Mouse (Mus musculus) thymus, postnatal 0 days (tissue): ENCODE measurements around the gene Bax. TPM values are rescaled to one million over a fixed set of nuclear protein-coding genes. Genes with fewer than 3 reads are reported as not detected.
A peak's percentile ranks its signal among the peaks of the same experiment; 100 is the strongest.
"Not testable (repeated sequence)": the region's sequence is repeated elsewhere in the genome, so short reads cannot be mapped to it uniquely, and the experiment has no call there.

Source experiments
- DNase-seq: peaks from one replicate; pipeline ENCODE4 v3.0.0-alpha.2; 2015; ENCODE audit warnings: low spot score
- polyA plus RNA-seq: library from polyadenylated mRNA; unstranded; fragments of >200 nt; fragmentation: Nextera tagmentation; extraction: Ambion mirVana; gene quantifications from 2 replicates; pipeline ENCODE4 v1.2.1, GENCODE M21; 2015

The Bax gene
- polyA plus RNA-seq, 1 experiment from 2014 or later, result 178 TPM

DNA sequence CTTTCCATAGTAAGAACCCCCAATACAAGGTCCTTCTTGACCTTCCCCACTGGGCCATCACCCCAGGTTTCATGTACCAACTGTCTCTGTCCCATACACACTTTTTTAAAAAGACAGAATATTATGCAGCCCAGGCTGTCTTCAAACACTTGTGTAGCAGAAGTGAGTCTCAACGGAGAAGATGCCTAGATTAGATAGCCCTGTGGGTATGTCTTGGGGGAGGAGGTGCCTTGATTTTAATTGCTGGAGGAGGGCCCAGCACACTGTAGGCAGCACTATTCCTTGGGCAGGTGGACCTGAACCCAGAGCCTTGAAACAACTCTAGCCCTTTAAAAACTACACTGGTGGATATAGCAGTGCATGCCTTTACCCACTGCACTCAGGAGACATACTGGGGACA, 15.5 kb upstream of the Bax start:
- no peak for DNase-seq

DNA sequence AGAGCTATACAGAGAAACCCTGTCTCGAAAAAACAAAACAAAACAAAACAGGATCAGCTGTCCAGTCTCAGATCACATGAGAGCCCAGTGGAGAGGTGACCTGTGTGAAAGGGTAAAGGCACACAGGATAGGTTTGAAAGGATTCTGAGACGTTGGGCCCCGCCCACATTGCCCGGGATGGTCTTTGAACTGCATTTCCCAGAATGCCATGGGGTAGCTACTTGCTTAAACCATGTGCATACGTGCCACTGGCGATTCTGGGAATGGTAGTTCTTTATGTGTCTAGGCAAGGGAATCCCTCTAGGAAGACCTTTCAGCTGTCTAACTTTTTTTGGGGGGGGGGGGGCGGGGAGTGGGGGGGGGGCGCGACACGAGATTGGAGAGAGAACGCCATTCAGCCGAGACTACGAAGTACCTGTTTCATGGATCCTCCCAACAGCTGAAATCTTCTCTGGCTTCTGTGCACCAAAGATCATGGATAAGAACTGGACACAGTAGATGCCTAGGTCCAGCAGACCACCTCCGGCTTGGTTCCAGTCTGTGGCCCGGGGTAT, 14.8 kb upstream of the Bax start, which contains the start of gene Tulp2:
TSS of gene Tulp2 (plus strand) at position 504 of the 554 bp plus-strand sequence.
- peak; percentile 74 for DNase-seq

DNA sequence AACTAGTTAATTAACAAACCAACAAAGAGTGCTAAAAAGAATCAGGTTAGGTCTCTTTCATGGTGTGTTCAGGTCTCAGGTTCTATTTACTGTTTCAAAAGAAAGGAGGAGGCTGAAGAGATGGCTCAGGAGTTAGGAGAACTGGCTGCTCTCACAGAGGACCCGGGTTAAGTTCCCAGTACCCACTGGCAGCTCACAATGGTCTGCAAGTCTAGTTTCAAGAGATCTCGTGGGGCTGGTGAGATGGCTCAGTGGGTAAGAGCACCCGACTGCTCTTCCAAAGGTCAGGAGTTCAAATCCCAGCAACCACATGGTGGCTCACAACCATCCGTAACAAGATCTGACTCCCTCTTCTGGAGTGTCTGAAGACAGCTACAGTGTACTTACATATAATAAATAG, 13.6 kb upstream of the Bax start:
- DNase-seq, result not testable (repeated sequence)

DNA sequence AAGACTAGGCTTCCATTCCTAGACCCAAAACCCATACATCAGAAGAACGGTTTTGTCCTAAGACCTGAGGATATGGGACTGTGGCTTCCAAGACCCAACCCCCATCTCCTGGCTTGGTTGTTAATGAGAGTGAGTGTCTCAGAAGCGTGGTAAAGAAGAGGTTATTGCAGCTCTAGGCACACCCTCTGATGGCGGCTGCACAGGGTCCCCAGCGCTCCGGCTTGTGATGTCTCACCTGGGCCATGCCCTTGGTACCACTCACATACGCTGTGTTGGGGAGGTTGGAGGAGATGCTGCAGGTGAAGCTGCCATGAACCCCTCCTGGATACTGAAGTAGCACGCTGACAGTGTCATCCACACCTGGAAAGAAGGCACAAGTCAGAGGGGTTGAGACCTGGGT, 12.1 kb upstream of the Bax start:
- no peak for DNase-seq

DNA sequence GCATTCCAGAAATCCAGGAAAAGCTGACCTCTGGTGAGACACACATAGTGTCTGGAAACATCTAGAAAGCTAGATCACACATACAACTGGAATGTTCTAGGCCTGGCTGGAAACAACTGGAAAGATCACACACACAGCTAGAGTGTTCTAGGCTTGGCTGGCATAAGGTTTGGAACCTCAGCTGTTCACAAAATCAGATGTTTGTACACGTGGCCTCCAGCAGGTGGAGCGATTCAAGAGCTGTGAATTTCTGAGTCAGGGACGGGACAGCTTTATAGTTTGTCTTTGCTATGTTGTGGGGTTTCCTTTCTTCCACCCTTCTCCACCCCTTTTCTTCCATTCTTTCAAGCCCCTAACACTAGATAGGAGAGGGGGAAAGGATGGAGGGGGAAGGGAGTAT, 10.3 kb upstream of the Bax start:
- DNase-seq, result peak; percentile 78

DNA sequence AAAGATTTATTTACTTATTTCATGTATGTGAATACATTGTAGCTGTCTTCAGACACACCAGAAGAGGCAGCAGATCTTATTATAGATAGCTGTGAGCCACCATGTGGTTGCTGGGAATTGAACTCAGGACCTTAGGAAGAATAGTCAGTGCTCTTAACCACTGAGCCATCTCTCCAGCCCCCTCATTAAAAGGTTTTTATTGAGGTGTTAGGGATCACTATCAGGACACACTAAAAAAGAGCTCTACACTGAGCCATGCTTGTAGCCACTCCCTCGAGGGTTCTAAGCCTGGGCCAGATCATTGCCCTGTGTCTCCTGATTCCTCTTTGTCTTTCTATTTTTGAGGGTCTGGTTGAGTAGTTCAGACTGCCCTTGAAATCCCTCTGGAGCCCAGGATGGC, 9.8 kb upstream of the Bax start:
- no peak for DNase-seq

DNA sequence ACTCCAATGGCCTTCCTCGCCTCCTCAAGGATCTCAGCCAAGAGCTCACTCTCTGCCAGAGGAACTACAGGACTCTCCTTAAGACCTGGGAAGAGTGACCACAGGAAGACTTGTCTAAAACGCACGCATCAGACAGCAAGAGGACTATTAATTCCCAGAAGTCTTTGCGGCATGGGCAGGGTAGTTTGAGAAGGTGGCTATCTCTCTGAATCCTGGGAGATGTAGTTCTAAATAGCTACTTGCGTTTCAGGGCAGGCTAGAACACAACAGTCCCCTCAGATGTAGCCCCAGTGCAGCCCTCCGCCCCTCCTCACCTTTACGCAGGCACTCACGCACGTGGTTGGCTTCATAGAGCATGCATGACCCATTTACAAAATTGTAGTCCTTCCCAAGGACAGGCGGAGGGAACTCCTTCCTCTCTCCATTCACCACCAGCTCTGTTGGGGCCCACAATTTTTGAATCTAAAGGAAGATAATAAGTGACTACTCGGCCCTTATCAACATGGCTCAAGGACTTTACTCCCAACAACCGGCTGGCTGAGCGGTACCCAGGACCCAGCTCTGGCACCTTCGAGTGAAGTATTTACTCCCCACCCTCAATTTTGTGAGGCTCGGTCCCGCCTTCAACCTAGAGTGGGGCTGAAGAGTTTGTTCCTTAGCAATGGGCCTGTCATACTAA, 8.7 kb upstream of the Bax start:
- no peak for DNase-seq

DNA sequence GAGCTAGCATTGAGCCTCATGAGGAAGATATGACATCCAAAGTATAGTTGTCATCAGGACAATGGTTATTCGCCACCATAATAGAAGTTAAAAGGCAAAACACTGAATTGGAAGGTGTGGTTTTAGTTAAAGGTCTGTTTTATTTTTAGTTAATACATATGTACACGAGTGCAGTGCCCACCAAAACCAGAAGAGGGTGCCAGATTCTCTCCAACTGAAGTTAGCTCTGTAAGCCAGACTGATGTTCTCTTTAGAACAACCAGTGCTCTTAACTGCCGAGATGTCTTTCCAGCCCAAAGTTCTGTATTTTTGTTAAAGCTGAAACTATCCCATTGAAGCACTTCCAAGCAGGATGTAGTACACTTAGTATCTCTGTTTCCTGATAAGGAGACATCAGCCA, 4.2 kb upstream of the Bax start:
- peak; percentile 77 for DNase-seq

DNA sequence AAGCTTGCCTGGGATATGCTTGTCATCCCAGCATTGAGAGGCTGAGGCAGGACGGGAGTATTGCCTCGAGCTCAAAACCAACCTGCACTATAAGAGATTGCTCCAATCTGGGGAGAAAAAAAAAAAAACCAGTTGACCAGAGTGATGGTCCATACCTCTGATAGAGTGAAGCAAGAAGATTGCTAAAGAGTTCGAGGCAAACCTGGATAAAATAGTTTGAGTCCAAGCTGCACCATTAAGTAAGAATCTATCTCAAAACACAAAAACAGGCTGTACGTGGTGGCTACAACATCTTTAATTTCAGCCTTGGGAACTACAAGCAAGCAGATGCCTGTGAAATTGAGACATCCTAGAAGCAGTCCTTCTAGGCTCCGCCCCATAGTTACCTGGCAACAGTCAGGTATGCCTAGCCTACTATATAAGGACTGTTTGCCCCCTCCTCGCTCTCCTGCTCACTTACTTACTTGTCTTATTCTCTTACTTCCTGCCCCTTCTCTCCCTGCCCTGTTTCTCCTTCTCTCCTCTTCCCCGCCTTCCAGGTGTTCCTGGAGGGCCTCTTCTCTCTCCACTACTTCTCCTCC, 482 bp upstream of the Bax start:
- no peak for DNase-seq

DNA sequence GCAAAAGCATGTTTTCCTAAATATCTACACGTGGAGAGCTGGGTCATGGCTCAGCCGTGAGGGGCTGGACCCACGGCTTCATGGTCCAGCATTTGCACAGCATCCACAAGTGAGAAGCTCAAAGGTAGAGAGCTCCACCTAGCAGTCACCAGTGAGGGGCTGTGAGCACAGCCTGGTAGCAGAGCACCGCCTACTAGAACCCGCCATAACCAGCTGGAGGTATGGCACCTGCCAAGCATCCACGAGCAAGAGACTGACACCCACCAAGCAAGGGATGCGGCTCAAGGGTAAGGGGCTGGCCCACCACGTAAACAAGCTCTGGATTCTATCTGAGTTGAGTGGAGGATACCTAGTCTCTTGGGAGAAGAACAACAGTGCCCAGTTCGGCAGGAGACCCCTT, 1.1 kb downstream of the Bax start:
- no peak for DNase-seq

DNA sequence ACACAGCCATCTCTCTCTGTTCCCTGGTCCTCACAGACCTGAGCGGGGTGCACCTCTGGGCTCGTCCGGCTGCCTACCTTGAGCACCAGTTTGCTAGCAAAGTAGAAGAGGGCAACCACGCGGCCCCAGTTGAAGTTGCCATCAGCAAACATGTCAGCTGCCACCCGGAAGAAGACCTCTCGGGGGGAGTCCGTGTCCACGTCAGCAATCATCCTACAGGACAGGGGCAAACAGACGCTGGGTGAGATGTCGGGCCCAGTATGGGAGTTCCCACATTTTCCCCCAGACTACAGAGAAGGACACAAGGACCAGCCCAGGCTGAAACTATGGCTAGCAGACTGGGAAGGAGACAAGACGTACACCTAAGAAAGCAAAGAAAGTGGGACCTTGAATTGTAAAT, 1.6 kb downstream of the Bax start:
- DNase-seq, result no peak

DNA sequence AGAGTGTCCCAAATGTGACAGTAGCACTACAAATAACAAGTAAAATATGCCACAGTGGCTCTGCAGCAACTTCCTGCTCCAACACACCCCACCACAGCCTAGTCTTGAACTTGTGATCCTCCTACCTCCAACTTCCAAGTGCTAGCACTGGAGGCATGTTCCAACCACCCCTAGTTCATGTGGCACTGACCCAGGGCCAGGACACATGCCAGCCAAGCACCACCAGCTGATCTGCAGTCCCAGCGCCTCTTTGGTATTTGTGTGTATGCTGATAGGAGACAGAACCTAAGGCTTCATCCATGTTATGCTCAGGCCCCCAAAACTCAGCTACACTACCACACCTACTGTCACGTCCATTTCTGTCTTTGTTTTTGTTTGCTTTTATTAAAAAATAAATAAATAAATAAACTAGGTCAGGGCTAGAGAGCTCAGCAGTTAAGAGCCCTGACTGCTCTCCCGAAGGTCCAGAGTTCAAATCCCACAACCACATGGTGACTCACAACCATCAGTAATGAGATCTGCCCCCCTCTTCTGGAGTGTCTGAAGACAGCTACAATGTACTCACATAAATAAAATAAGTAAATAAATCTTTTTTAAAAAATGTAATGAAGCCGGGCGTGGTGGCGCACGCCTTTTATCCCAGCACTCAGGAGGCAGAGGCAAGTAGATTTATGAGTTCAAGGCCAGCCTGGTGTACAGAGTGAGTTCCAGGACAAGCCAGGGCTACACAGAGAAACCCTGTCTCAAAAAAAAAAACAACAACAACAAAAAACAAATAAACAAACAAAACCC, 2.5 kb downstream of the Bax start:
- DNase-seq, result no peak

DNA sequence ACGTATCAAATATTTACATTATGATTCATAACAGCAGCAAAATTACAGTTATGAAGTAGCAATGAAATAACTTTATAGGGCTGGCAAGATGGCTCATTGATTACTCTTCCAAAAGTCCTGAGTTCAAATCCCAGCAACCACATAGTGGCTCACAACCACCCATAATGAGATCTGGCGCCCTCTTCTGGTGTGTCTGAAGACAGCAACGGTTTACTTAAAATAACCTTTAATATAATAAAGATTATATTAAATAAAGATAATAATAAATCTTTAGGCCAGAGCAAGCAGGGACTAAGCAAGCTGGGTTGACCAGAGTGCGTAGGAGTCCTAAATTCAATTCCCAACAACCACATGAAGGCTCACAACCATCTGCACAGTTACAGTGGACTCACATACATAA, 3.8 kb downstream of the Bax start:
- not testable (repeated sequence) for DNase-seq

DNA sequence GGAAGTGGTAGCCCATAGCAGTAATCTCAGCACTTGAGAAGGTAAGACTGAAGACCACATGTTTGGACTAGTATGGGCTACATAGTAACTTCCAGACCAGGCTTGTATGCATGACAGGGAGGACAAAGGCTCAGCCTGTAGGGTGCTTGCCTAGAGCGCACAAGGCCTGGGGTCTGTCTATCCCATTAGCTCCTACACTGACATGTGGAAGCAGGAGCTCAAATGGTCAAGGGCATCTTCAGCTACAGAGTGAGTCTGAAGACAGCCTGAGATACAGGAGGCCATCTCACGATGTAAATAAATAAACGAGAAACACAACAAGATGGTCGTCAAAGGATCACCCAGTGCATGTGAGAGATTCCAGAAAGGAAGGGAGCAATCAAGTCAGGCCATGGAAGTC, 4.4 kb downstream of the Bax start:
- DNase-seq, result no peak

DNA sequence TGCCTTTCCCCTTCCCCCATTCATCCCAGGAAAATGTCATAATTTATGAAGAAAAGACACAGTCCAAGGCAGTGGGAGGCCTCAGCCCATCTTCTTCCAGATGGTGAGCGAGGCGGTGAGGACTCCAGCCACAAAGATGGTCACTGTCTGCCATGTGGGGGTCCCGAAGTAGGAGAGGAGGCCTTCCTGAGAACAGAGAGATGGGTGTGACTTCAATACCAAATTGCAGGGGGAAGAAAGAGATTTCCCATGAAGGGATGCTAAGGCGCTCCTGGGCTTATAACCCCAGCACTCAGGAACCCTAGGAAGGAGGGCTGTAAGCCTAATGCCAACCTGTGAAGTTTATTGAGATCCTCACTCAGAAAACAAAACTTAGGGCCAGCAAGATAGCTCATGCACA, 4.9 kb downstream of the Bax start:
- no peak for DNase-seq

DNA sequence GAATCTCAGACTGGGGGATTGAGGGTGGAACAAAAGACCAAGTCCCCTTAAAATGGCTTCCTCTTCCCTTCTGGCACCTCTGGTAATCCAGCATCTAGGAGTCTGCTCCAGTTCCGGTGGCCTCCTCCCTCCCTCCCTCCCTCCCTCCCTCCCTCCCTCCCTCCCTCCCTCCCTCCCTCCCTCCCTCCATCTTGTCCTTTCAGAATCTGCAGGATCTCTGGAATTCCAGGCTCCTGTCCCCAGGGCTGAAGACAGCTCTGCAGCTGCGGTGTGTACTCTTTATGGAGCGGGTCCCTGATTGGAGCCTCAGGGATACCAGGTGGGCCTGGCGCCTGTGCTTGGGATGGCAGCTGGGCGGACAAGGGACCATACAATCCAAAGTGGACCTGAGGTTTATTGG, 5.4 kb downstream of the Bax start:
- no peak for DNase-seq

DNA sequence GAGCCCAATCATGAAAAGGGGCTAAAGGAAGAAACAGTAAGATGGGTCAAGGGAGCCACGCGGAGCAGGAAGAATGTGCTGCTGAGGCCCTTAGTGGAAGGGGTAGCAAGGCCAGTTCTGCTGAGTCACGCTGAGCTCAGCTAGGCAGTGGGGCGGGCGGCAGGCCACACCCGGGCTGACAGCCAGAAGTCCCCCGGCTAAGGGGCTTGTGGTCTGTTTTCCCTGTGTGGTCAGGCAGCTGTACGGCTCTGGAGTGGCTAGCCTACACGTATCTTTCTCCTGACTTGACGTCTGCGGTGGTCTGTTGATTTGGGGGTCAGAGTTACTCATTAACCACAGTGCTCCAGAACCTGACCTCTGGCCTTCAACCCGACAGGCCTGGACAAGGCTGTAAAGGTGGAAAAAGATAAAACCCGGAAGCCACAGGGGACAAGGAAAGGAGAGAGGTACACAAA, 5.8 kb downstream of the Bax start:
- DNase-seq, result no peak

DNA sequence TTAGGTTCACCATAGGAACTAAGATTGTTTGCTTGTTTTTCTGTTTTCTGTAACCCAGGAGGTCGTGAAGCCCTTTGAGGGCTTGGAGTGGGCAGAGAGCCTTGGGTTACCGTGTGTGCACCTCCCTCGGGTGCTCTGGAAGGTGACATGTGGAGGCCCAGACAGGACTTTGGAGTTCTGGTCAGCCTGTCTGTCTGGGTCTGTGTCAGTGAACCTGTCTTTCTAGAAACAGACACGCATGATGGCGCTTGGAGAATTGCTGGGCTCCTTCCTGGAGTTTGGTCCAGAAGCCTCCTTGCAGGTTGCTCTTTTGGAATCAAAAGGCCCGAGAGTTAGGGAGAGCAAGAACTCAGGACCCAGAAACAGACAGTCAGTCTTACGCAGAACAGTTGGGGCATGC, 6.3 kb downstream of the Bax start:
- no peak for DNase-seq

DNA sequence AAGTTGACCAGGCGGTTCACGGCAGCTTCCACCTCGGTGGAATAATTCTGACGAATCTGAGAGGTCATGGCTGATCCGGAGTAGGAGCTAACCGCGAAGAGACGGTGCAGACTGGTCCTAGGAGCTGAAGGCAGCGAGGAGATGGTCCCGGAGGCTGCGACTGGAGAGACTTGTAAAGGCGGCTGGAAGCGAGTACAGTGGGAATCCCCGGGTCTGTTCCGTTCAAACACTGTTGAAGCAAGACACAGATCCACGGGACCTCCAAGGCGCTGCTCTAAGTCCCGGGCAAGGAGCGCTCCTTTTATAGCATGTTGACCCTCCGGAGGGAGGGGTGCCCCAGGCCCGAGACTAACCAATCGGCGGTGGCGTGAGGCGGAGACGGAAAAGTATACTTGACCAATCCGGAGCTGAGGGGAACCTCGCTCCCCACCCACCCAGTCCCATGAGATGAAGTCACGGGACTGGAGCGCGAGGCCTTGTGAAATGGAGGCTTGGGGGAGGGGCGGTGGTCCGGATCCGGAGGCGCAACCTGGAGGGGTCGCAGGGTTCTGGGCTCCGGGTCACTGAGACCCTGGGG, 7.0 kb downstream of the Bax start, which contains the start of gene Ftl1:
TSS of gene Ftl1 (minus strand) at position 321 of the 577 bp plus-strand sequence.
- DNase-seq, result peak; percentile 99

DNA sequence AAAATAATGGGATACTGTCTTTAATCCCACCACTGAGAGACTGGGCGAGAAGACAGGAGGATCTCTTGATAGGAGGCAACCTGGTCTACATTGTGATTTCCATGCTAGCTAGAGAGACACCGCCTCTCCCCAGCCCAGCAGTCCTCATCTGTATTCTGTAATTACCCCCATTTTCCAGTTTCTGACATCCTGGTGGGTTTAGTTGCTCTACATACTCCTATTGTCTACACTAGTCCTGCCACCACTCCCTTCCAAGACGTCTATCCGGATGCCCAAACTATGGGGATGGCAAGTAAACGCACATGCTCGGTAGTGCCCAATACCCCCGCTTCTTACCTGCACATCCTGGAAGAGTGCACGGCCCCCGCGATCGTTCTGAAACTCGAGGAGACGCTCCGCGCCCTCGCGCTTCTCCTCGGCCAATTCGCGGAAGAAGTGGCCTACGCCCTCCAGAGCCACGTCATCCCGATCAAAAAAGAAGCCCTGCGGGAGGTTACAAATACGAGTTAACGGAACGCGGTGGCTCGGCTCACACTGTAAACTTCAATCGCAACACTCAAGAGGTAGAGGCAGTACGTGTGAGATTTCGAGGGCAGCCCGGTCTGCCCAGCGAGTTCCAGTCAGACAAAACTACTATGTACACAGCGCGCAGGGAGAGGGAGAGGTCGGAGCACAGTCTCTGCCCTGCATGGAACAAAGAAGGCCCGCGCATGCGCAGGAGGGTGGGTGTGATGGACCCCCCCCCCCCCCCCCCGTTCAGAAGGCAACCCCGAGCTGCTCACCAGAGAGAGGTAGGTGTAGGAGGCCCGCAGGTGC, 7.7 kb downstream of the Bax start:
- peak; percentile 89 for DNase-seq
